Mouse (Mus musculus) CD4-positive, CD25-positive, alpha-beta regulatory T cell, adult 2 months (primary cell): ENCODE data around the gene Ncbp2.
"Not testable (repeated sequence)": the region's sequence is repeated elsewhere in the genome, so short reads cannot be mapped to it uniquely, and the experiment has no call there.

Source experiments
- DNase-seq: peaks from one replicate; pipeline ENCODE4 v3.0.0-alpha.2; 2012; ENCODE audit warnings: low read depth, low spot score

Ncbp2 gene

DNA sequence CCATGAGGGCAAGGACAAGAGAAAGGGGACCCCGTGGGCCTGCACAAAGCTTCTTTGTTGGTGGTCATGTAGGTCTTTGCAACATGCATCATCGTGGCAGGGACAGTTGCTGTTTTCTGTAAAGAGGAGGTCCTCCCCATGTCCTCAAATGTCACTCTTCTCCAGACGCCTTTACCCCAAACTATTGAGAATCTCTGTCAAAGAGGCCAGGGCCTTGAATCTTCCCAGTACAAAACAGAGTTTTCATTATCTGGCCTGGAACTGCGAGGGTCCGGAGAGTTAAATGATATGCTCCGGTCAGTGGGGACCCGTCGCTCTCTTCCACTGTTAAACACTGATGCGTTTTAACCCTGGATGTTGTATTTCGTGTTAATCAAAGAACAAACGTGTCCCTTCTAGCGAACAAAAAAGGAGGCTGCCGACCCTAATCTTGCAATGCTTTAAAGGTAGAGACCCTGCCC lies 13.7 kb upstream of the Ncbp2 start:
- no peak for DNase-seq

DNA sequence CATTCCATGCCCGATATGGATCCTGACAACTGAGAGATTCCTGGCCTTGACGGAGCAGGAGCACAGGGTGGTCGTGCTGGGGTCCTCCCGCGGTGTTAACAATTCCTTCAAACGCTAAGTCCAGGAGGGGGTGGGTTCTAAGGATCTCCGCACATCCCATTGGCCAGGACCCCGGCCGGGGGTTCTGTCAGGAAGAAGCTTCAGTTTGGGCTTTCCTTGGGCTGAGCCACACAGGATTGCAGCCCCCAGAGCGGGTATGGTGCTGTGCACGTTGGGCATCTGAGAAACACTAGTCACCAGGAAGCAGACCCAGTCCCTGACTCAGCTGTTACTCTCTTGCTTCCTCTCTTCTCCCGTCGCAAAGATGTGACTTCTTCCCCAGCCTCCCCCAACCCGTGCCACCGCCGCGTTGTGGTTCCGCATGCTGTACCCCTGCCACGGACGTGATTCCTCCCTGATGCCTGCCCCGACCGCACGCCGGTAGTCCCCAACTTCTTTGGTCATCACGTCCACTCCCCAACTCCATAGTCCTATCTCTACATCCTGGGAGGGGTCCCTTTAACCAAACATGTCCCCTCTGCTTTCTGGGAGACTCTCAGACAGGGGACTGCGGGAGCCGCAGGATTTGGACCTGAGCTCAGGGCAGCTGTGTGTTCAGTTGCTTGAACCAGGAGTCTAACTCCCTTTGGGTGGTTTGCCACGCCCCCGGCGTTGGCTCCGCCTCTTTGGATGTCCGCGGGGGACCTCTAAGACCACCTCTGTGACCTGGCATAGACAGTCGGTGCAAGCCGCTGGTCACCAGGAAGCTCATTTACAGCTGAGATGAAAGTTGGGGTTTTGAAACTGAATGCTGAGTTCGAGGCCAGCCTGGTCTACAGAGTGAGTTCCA lies 13.0 kb upstream of the Ncbp2 start:
- DNase-seq = peak; percentile 37

DNA sequence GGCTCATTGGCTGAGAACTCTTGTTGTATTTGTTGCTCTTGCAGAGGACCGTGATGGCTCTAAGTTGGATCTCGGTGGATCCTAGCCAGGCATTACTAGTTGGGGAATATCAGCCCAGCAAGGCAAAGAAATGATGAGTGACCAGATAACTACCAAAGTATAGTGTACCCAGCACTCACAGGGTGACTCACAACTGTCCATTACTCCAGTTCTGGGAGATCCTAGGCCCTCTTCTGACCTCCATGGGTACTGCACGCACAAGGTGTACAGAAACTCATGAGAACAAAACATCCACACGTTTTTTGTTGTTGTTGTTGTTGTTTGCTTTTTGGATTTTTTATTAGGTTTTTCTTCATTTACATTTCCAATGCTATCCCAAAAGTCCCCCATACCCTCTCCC lies 11.7 kb upstream of the Ncbp2 start:
- no peak for DNase-seq

DNA sequence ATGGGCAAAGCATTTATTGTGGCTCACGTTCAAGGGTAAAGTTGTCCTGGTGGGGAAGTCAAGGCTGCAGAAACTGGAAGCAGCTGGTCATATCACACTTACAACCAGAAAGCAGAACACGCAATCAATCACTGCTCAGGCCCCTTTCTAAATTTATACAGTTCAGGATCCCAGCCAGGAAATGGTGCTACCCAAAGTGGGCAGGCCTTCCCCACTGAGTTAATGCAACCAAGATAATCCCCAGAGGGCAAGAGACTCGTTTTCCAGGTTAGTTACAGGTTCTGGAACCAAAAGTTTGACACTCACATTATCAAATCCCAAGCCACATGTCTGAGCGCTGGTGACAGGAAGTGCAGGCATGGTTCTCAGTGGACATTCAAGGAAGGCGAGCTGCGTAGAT lies 9.5 kb upstream of the Ncbp2 start:
- no peak for DNase-seq

DNA sequence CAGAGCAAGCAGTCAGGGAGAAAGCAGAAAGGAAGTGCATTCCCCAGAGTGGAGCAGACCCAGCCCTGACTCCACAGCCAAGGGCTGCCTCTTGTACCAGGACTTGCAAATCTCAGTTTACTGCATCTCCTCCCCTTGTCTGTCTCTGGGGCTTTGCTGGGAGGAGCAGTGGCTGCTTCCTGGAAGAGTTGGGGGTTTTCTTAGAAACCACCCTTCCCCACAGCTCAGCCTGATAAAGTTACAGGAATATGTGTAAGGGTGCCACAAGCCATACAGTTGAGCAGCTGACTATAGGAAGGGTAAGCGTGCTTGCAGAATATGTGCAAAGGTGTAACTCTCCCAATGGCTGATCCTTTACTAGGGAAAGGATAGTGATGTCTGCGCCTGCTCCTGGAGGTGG lies 7.7 kb upstream of the Ncbp2 start:
- DNase-seq = peak; percentile 35

DNA sequence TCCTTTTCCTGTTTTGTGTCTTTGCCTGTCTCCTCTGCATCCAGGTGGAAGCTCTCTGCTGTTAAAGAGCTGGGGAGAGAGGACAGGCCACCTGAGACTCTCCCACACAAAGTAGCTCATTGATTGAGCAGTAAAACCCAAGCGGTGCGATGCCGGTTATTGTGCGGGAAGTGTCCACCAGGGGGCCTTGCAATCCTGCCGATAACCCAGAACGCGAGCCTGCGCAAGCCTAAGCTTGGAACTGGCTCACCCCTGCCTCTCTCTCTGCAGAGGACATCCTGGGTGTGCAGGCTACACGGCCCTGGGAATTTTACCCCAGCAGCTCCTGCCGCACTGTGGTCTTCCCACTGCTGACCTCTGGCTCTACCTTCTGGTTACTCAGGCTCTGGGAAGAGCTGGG lies 4.3 kb upstream of the Ncbp2 start:
- DNase-seq = peak; percentile 87

DNA sequence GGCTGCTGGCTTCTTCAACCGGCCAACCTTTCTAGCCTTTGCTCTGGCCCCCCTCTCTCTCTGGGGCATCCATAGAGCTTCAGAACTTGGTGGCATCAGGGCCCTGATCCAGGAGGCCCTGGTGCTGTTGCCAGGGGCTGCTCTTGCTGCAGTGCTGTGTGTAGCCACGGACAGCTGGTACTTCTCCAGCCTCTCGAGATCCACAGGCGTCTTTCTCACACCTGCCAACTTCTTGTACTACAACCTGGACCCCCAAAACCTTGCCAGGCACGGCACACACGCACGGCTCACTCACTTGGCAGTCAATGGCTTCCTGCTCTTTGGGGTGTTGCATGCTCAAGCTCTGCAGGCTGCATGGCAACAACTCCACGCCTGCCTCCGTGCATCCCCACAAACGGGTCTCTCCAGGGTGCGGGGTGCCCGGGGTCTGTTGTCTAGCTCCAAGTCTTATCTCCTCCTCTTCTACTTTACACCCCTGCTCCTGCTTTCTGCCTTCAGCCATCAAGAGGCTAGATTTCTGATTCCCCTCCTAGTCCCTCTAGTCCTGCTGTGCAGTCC lies 3.5 kb upstream of the Ncbp2 start:
- DNase-seq = no peak

DNA sequence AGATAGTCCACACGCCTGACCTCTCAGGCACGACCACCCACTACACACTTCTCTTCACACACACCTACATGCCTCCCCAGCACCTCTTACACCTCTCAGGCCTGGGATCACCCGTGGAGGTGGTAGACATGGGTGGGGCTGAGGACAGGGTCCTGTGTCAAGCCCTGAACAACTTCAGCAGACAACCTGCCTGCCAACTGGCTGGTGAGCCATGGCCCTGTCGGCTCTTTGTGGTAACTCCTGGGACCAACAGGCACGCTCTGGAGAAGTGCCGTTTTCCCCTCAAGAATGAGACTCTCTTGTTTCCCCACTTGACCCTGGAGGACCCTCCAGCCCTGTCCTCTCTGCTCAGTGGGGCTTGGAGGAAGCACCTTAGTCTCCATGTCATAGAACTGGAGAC lies 2.9 kb upstream of the Ncbp2 start:
- no peak for DNase-seq

DNA sequence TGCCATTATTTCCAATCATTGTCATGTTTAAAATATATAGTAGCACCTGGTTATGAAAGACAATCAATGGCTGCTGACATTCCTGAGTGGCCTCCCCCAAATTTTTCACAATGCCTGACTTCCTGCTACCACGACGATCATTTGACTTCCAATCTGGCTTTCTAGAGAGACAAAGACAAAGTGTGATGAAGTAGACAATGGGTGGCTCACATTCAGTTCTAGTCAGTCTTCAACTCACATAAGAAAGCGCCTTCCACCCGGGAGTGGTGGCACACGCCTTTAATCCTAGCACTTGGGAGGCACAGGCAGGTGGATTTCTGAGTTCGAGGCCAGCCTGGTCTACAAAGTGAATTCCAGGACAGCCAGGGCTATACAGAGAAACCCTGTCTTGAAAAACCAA lies 2.3 kb upstream of the Ncbp2 start:
- DNase-seq = not testable (repeated sequence)

DNA sequence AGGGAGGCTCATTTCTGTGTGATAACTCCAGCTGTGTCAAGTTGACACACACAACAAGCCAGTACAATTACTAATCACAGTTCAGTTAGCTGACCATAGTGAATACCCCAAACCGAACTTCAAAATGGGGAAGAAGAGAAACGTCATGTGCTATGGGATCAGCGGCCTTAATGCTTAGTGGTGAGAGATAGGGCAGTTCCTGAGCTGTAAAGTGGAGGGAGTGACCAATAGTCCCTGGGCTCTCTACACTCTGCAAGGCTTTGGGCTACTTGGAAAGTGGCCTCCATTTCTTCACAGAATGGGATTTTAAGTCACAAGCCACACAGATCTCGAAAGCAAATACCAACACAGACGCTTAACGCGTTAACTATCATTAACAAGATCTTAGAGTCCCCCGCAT lies 980 bp upstream of the Ncbp2 start:
- DNase-seq = no peak

DNA sequence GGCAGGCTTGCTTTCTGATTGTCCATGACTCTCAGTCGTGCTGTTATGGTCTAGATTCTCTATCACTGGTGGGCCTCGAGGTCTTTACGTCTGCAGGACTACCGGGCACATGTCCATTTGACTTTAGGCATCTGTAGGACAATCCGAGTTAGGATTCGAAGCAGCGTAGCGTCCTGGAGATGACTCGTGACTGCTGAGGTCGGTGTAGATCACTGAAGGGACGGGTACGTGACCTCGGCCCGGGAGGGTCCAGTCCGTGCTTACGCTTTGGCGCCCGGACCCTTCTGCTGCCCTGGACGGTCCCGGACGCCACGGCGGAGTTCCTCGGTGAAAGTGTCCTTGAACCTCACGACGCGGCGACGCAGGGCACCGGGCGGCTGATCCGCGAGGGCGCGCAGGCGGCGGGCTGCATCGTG lies 404 bp upstream of the Ncbp2 start:
- DNase-seq = no peak

DNA sequence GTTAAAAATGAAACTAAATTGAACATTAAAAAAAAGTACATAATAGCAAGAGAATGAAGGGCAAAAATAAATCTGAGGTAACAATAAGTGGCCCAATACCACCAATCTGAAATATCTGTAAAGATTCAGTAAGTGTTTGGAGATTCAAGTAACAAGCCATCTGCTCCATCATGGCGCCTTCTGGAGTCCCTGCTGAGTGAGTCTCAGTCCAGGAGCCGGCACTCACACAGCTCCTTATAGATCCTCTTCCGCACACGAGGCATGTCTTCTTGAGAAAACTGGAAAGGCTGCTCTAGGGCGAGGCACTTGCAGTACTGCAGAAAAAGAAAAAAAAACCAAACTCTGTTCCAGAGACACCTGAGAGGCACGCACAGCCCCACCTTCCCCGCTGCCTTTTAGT lies 14.9 kb downstream of the Ncbp2 start:
- DNase-seq = no peak

DNA sequence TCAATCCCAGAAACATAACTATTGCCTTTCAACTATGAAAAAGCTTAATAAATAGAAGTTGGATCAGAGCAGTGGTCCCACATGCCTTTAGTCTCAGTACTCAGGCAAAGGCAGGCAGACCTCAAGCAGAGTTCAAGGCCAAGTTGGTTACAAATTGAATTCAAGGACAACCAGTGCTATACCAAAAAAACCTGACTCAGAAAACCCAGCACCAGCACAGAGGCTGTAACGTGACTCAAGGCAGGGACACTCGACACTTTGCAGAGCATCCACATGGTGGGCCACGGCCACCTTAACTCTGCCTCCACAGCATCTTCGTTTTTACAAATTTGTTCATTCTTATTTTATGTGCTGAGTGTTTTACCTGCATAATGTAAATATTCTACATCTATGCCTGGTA lies 26.9 kb downstream of the Ncbp2 start:
- no peak for DNase-seq

DNA sequence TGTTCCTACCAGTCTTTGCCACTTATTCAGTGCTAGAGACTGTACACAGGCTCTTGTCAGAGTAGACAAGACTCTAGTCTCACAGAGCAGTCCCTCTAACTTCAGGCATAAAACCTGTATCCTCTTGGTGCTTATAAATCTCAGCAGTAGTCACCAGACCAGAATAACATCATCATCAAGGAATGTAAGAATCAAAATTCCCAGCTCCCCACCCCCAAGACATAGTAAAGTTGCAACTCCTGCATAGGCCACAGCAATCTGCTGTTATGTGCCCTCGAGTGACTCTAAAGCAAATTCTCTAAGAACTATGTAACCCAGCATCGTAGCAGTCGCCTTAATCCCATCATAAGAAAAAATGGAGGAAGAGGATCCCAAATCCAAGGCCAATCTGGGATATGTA lies 31.2 kb downstream of the Ncbp2 start:
- DNase-seq = no peak

DNA sequence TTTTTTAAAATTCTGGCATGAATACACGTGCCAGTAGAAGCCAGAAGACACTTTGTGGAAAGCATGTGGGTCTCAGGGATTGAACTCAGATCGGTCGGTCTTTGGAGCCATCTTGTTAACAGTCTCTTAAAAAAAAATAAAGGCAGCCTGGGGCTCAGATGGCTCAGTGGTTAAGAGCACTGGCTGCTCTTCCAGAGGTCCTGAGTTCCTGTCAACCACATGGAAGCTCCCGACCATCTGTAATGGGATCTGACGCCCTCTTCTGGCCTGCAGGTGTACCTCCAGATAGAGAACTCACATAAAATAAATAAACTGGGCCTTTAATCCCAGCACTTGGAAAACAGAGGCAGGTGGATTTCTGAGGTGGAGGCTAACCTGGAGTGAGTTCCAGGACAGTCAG lies 32.6 kb downstream of the Ncbp2 start:
- no peak for DNase-seq

DNA sequence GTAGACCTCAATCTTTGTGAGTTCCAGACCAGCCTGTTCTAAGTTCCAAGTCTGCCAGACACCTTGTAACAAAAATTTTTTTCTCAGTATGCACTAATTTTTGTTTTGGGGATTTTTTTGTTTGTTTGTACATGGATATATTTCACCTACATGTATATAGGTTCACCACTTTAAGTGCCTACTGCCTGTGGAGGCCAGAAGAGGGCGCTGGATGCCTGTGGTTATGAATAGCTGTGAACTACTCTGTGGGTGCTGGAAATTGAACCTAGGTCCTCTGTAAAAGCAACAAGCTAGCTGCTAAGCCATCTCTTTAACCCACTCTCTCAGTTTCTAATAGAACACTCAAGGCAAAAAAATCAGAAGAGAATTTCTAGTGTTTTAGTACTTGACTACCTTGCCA lies 43.7 kb downstream of the Ncbp2 start:
- DNase-seq = peak; percentile 48

DNA sequence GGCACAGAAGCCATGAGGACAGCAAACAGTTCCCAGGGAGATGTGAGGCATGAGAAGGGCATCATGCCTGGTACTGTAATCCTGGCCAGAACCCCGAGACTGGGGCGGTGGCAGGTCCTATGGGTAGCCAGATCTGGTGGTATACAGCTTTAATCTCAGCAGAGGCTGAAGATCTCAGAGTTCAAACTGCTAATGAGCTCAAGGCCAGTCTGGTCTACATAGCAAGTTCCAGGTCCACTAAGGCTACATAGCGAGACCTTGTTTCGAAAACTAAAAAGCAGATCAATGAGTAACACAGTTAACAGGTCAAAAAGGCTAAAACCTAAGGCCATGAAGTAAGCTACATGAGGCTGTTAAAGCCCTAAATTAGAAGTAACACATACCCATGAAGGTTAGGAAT lies 44.9 kb downstream of the Ncbp2 start:
- DNase-seq = no peak

DNA sequence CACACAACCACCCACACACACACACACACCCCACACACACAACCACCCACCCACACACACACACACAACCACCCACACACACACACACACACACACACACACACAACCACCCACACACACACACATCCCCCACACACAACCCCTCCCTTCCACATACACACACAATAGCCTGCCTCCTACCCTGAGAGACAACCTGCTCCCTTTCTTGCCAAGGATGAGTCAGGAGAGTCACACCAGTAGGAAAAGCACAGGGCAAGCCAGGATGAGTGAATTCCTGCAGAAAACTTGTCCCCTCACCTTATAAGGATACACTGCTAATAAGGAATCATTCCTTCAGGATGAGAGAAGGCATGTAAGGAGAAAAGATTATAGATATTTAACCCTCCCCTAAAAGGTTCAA lies 45.6 kb downstream of the Ncbp2 start:
- no peak for DNase-seq

DNA sequence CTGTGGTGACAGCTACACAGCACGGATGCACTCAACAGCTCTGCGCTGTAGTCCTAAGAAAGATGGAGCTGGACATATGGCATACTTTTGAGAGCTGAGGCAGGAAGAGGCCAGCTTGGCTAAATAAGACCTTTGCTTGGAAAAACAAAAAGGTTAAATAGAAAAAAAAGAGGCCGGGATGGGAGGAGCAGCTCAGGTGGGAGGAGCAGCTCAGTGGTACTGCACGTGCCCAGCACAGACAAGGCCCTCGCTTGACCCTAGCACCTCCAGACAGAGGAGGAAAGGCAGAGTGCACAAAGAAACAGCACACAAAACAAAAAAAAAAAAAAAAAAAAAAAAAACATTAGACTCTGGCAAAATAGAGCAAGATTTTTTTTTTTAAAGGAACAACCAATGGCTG lies 48.1 kb downstream of the Ncbp2 start:
- DNase-seq = no peak

DNA sequence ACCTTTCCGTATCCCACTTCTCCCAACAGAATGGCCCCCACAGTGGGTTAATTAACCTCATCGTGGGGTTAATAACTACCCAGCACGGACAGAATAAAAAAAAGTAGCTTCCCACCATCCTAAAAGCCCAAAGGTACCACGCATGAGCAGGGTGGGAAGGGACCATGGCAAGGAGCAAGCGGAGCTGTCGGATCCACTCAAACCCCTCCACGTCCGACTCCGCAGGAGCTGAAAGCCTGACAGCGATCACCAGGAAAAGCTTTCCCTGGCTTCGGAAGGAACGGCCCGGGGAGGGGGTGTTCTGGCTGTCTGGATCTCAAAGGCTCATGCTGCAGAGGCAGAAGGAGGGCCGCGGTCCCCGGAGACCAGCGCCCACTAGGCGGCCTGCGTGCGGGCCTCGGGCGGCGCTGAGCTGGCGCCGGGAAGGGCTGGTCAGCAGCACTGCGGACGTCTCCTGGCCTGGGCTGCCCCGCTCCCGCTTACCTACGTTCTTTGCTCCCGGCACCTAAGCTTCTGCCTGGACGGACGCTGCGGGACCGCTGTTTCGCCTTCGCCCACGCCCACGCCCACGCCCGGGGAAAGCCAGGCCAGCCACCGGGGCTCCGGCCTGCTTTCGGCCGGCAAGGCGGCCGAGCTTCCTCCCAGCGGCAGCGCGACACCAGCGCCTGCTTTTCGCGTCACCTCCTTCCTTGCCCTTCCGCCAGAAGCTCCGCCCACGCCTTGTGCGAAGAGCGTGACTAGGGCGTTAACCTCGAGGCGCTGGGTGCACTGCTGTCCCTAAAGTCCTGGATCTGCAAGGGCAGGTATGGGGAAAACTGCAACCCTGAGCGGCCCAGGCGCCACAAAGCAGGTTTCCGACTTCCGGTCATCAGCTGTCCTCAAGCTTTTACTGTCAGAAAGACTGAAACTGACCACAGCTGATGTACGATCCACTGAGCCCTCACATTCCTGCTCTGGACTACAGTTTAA lies 54.5 kb downstream of the Ncbp2 start, which contains the start of gene Senp5:
Senp5 (minus strand) TSS at position 779 of the 969 bp plus-strand sequence.
- peak; percentile 94 for DNase-seq

DNA sequence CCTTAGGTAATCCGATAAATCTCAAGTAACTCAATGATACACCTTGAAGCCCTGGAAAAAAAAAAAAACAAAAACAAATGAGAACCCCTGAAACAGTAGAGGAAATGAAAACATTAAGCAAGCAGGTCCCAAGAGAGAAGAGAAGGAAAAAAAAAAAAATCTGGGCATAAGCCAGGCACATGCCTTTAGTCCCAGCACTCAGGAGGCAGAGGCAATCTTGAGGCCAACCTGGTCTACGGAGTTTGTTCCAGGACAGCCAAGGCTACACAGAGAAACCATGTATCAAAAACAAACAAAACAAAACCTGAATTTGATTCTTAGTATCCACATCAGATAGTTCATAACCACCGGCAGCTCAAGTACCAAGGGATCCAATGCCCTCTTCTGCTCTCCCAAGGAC lies 56.4 kb downstream of the Ncbp2 start:
- no peak for DNase-seq
